Mouse (Mus musculus) urinary bladder, postnatal 14 days (tissue): ENCODE measurements around the gene Smyd2.

Experiments used
- DNase-seq: peaks from one replicate; pipeline ENCODE4 v3.0.0; 2021; ENCODE audit warnings: low spot score

The Smyd2 gene

DNA sequence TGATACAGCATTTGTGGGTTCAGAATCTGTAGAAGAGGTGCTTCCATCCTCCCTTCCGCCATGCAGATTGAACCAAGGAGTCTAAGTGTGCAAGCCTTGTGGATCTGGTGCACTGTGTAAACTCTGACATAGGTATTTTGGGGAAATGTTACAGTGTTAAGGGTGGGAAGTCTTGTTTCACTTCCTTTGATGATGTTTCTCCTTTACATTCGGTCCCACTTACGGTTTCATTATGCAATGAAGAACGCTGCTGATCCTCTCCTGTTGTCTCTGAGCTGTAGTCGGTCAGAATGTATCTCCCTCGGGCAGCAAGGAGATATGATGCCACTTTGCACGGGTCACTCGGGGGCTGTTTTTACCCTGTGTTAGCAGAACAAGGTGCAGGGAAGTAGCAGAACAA, 50.5 kb downstream of the Smyd2 start:
- no peak for DNase-seq

GRCm38 (mm10) chr1:189870539-189870938, 51.6 kb downstream of the Smyd2 start:
- DNase-seq = no peak

DNA sequence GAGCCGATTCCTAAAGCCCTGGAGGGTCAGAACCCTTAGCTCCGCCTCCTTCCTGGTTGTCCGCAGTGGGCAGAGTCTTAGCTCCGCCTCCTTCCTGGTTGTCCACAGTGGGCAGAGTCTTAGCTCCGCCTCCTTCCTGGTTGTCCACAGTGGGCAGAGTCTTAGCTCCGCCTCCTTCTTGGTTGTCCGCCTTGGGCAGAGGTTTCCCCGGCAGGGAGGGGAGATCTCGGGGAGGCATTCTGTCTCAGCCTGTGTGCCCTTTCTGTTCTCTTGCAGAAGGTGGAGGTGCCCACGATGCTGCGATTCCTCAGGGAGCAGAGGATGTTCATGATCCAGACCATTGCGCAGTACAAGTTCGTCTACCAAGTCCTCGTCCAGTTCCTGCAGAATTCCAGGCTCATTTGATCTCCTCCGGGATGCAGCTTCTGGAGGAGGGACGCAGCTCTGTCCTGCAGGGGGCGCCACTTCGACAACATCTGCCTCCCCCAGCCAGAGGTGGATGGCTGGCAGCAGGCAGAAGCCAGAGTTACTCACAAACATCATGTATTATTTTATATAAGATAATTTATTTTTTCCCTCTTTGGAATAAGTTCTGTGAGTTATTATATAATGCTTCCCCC, 52.4 kb downstream of the Smyd2 start:
- no peak for DNase-seq

- peak; percentile 42 for DNase-seq
These were observed 54.1 kb downstream of the Smyd2 start for GRCm38 (mm10) chr1:189868036-189868435.

DNA sequence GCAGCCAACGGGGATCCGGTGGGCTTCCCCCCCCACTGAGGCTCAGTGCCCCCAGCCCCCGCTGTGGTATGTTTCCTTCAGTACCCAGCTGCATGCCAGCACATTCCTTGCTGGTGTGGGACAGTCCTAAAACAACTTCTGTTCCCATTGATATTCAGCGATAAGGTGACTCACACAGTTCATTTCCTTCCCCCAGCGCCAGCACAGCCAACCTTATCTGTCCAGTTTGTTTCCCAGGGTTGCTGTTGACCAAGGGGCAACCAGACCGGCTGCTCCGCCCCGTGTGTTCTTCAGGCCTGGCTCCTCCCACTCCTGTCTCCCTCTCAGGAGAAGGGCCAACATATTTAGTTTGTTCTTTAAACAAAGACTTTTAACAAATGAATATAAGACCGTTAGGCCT, 54.7 kb downstream of the Smyd2 start:
- DNase-seq = peak; percentile 84

GRCm38 (mm10) chr1:189867034-189867433, 55.1 kb downstream of the Smyd2 start:
- no peak for DNase-seq

GRCm38 (mm10) chr1:189866621-189867020, 55.5 kb downstream of the Smyd2 start:
- DNase-seq = no peak

DNA sequence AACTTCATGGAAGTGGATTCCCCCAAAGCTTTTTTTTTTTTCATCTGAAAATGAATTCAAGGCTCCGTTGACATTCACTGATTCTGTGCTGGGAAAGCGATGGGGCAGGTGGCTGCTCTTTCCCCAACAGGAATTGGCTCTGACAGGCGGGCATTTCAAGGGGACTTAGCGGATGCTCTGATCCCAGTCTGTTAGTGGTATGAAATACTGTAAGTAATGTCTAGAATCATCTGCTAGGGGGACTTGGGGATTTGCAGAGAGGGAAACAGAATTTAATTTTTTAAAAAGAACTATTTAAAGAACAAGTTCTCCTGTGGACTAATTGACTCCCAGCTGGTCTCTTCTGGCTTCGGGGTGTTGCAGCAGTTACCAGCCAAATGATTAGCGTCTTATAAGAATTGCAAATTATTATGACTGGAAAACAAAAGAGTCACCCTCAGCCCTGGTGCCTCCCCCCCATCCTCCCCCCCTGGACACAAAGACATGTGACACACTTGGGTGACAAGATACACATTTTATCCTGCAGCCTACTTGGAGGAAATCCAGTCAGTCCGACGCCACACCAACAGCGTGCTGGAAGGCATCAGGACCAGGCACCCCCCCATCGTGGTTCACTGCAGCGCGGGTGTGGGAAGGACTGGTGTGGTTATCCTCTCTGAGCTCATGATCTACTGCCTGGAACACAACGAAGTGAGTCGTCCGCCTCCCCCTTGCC, 57.2 kb downstream of the Smyd2 start:
- DNase-seq = no peak

DNA sequence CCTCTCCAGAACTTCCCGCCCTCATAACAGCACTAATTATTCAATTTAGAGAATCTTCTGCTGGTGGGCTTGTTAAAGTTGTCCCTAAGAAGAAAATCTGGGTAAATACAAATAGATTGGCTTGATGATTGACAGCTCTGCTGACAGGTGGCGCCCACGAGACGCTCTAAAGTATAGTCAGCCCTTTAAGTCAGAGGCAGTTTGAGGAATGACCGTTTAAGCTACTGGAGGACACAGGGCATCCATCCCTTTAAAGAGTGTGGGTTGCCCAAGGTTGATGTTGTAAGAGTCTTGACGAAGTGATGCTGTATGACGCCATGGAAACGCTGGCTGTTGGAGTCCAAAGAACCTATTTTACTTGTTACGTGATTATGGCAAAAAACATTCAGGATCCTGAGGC, 57.9 kb downstream of the Smyd2 start:
- no peak for DNase-seq

DNA sequence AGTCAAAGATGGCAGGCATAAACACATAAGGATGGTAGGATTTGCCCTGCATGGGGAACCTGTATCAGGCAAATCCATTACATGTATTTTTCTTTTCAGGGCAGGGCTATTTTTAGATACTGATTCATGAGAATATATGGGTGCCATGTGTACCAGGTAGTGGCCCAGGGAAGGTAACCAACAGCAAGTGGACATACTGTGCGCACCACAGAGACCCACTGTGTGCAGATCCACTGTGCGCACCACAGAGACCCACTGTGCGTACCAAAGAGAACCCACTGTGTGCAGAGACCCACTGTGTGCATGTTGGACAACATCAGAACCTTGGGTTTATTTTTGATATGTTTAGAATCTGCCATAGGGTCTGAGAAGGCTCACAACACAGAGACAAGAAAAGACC, 58.4 kb downstream of the Smyd2 start:
- DNase-seq = no peak

- DNase-seq = peak; percentile 68
These were observed 61.2 kb downstream of the Smyd2 start for GRCm38 (mm10) chr1:189860942-189861315.

GRCm38 (mm10) chr1:189860112-189860941, 61.8 kb downstream of the Smyd2 start:
- DNase-seq = no peak

DNA sequence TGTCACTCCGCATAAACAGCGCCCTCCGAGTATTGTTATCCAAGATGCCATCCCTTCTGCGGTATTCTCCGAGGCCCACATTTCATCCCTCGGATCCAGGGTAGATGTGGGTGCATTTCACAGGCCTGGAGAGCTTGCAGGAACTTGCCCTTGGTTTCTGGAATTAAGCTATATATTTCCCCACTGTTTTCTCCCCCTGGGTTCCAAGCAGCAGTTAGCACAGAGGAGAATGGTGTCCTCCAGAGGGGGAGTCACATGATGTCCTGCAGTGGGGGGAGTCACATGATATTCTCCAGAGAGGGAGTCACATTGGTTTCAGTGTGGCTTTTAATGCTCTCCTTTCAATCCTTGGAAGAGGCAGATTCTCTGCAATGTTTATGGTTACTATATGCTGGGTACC, 63.8 kb downstream of the Smyd2 start:
- no peak for DNase-seq

GRCm38 (mm10) chr1:189855739-189856138, 66.4 kb downstream of the Smyd2 start:
- DNase-seq = no peak

GRCm38 (mm10) chr1:189854646-189855045, 67.5 kb downstream of the Smyd2 start:
- peak; percentile 51 for DNase-seq

DNA sequence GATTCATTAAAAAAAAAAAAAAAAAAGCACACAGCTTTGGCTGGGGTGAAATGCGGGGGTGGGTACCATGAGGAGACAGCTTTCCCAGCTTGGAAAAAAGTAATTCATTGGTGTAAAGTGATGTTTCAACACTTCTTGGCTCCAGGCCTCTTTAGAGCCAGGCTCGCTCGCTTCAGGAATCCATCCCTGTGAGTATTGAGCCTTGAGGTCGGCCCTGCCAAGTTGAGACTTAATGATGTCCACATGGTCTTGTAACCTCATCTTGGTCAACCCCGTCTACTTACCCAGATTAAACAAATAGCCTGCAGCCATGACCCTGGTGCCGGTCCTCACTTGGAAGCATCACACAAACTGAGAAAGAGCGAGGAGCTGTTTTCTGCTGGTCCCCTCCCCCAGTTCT, 69.7 kb downstream of the Smyd2 start:
- peak; percentile 34 for DNase-seq

GRCm38 (mm10) chr1:189852051-189852450, 70.1 kb downstream of the Smyd2 start:
- no peak for DNase-seq

DNA sequence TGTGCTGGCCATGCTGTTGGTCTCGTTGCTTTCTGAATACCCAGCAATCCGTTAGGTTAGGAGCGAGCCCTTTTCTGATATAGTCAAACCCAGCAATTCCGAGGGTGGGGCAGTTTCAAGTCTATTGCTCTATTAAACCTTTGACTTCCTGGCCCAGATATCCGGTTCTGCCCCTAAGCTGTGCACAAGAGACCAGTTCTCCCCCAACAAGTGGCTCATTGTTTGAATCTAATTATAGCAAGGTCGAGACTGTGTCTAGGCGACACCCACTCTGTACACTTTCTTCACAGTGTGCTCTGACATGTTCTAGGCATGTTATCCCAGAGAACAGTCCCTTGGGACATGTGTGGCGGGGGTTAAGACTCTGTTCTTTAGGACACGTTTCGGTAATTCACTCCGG, 72.6 kb downstream of the Smyd2 start:
- DNase-seq = no peak

- DNase-seq = no peak
These were observed 75.8 kb downstream of the Smyd2 start for GRCm38 (mm10) chr1:189846319-189846718.

DNA sequence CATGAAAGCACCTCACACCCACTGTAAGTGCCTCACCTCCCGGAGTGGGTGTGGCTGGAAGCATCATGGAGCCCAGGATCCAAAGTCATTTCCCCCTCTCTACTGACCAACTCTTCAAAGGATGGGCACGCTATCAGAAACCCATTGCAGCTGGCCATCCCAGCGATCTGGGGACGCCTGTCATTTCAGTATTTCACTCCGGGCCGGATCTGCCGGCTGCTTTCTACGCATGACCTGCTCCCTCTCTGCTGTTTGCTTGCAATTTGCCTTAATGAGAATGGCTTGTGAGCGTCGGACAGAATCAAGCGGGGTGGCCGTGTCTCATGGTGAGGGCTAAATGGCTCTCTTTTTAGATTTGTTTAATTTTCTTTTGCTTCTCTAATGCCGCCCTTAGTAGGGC, 88.0 kb downstream of the Smyd2 start:
- DNase-seq = no peak

GRCm38 (mm10) chr1:189833351-189833750, 88.8 kb downstream of the Smyd2 start:
- no peak for DNase-seq

DNA sequence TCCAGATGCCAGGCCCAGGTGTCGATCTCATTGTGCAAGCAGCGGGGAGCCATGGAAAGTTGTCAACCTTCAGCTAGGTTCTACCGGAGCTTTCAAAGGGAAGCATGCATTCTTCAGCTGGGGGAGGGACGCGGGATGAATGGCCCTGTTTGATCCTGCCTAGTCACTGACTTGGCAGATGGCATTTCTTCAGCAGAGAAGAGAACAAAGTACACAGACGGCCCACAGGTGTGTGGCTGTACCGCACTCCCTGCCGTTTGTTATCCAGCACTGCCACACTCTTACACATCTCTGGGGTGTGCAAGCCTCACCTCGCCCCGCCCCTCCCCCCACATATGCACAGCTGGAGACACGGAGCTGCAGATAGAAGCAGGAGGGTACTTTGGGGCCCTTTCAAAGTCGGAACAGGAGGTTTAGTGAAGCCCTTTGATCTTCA, 91.3 kb downstream of the Smyd2 start:
- DNase-seq = peak; percentile 33
